Mouse (Mus musculus) lung, embryonic 15.5 days (tissue): ENCODE measurements at regions not wholly inside any gene's neighbourhood (a gene's known extent, or its start where the extent isn't known, plus 50 kb on each side); places are given as distances from the start of the nearest gene placed in this dataset.

ENCODE experiments used
- ATAC-seq: fragments of 200-750 bp; cut with Nextera tagmentation; 2 replicates; pipeline ENCODE4 v1.8.0; 2017; ENCODE audit warnings: moderate number of reproducible peaks, borderline replicate concordance; ENCODE audit not compliant: low FRiP score, low TSS enrichment; ENCODE audit errors: extremely low read depth
- H3K27ac ChIP-seq: fragments of 300-500 bp; sonication (generic); 2 replicates; pipeline ENCODE4 v1.5.1; 2015; ENCODE audit warnings: moderate library complexity, mild to moderate bottlenecking, inconsistent platforms
- H3K27me3 ChIP-seq: fragments of 300-500 bp; sonication (generic); 2 replicates; pipeline ENCODE4 v1.6.1; 2015; ENCODE audit warnings: inconsistent platforms
- H3K36me3 ChIP-seq: fragments of 300-500 bp; sonication (generic); 2 replicates; pipeline ENCODE4 v1.6.1; 2015; ENCODE audit warnings: inconsistent platforms
- H3K4me1 ChIP-seq: fragments of 300-500 bp; sonication (generic); 2 replicates; pipeline ENCODE4 v1.6.1; 2015; ENCODE audit warnings: inconsistent platforms
- H3K4me2 ChIP-seq: fragments of 300-500 bp; sonication (generic); 2 replicates; pipeline ENCODE4 v1.6.1; 2015; ENCODE audit warnings: inconsistent platforms, mild to moderate bottlenecking, moderate library complexity
- H3K4me3 ChIP-seq: fragments of 300-500 bp; sonication (generic); 2 replicates; pipeline ENCODE4 v1.5.1; 2015; ENCODE audit warnings: mild to moderate bottlenecking, inconsistent platforms
- H3K9ac ChIP-seq: fragments of 300-500 bp; sonication (generic); 2 replicates; pipeline ENCODE4 v1.6.1; 2015; ENCODE audit warnings: inconsistent platforms
- H3K9me3 ChIP-seq: fragments of 300-500 bp; sonication (generic); 2 replicates; pipeline ENCODE4 v1.6.1; 2016; ENCODE audit warnings: inconsistent platforms
- WGBS: fragments of 180-500 bp; shearing (Covaris S2); methylation state at CpG from one replicate; pipeline ENCODE4 v1.1.7; 2015; 5-methylcytosine and 5-hydroxymethylcytosine counted together

DNA sequence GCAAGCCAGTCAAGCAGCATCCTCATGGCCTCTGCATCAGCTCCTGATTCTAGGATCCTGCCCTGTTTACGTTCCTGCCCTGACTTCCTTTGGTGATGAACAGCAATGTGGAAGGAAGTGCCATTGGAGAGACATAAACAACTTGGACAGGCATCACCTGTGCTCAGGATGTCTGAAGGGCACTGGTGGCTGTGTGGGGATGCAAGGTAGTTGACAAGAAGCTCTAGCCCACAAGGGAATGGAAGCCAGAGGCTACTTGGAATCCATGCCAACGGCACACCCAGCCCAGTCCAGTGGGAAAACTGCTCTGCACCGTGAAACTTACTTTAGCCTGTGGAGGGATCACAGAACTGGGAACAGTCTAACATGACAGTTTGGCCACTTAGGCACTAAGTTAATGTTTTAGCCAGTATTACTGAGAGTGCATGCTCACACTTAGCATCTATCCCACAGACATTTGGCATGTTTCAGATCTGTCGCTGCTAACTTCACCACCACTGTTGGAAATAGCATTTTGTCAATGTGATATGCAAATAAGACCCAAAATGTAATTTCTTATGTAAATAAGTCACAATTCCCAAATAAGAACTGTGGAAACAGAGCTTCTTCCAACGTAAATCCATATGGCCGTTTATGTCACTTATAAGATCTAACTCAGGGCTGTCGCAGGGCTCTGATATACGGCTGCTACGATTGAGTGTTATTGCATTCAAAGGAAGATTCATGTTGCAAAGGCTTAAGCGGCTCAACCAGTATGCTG, 223.5 kb upstream of the Tcerg1l start:
- no peak for ATAC-seq
- Histone ChIP-seq H3K4me3 (no peak overlapping the region), H3K4me1 (no peaks in the 10 kb centered on the region), H3K9ac (no peak overlapping the region), H3K27me3 (no peaks in the 10 kb centered on the region), H3K9me3 (no peaks in the 10 kb centered on the region), H3K36me3 (no peaks in the 10 kb centered on the region), H3K27ac (no peak overlapping the region), H3K4me2 (no peak overlapping the region)
- WGBS, result 83% methylated on average over 10 of the region's 10 CpGs

DNA sequence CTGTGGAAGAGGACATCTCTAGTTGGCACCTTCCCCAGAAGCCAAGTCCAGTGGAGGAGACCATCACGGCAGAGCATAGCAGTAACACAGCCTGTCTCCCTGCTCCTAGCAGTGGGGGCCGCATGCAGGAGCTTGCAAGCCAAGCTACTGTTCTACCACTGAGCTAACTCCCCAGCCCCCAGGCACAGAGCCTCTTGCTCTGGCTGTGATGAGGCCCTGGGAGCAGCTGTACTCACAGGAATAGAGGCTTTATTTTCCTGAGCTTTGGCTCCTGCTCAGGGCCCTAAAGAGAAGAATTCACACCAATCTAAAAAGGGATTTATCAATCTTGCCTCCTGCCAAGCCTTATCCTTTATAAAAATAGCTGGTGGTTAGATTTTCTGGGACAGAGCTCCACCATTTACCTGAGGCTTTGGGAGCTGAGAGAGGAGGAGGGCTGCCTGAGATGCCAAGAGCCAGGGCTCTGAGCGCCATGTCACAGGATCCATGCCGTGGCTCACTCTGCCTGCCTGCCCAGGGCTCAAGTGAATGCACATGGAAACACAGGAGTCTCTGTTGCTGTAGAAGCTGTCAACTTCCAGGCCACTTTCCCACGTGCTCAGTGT, 222.7 kb upstream of the Tcerg1l start:
- 60% methylated on average over 5 of the region's 5 CpGs for WGBS

DNA sequence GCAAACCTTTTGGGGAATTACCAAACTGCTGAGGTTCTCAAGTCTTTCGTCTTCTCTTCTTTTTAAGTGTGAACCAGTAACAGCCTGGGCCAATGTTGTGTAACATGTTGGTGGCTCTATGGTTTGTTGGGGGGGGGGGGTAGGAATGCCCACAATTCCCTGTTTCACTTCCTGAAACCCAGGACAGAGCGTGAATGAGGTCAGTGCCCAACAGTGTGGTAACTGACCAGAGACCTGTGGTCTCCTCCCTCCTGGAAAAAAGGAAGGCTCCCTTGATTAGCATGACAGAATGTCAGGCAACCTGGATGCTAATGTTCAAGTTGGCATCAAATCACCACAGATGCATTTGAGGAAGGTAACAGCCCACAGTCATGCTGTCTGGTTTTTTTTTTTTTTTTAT, 218.9 kb upstream of the Tcerg1l start:
- Histone ChIP-seq H3K36me3 (no peaks in the 10 kb centered on the region), H3K27me3 (no peaks in the 10 kb centered on the region), H3K4me2 (no peak overlapping the region), H3K4me1 (no peaks in the 10 kb centered on the region), H3K4me3 (no peak overlapping the region), H3K9ac (no peak overlapping the region), H3K9me3 (no peaks in the 10 kb centered on the region), H3K27ac (no peak overlapping the region)
- ATAC-seq, result no peak
- 78% methylated on average over 2 of the region's 2 CpGs for WGBS

More for the DNA sequence above, 222.7 kb upstream of the Tcerg1l start:
- ATAC-seq, result no peak
- Histone ChIP-seq H3K4me1 (no peaks in the 10 kb centered on the region), H3K9me3 (no peaks in the 10 kb centered on the region), H3K36me3 (no peaks in the 10 kb centered on the region), H3K4me3 (no peak overlapping the region), H3K27ac (no peak overlapping the region), H3K4me2 (no peak overlapping the region), H3K9ac (no peak overlapping the region), H3K27me3 (no peaks in the 10 kb centered on the region)

DNA sequence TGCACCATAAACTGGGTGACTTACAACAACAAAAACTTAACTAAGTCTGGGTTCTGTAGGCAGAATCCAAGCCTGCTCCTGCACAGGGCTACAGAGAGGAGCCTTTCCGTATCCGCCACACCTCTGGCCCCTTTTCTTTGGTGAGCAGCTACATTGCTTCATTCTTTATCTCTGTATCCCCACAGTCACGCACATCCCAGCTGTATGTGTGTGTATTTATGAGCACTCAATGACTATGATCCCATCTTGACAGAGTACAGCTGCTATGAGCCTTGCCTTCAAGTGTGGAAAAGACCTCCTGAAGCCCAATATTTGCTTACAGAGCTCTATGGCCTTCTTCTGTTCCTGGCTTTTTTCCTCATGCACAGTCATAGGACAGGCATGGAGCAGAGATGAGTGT, 212.1 kb upstream of the Tcerg1l start:
- H3K4me3 ChIP-seq, result no peak overlapping the region
- H3K4me1 ChIP-seq, result no peaks in the 10 kb centered on the region
- H3K36me3 ChIP-seq, result no peaks in the 10 kb centered on the region
- no peaks in the 10 kb centered on the region for H3K9me3 ChIP-seq
- 46% methylated on average over 3 of the region's 3 CpGs for WGBS
- H3K4me2 ChIP-seq, result no peak overlapping the region
- no peak overlapping the region for H3K9ac ChIP-seq
- no peak overlapping the region for H3K27ac ChIP-seq
- no peak; the same call in 1 of the 2 replicates for ATAC-seq
- H3K27me3 ChIP-seq, result no peaks in the 10 kb centered on the region

DNA sequence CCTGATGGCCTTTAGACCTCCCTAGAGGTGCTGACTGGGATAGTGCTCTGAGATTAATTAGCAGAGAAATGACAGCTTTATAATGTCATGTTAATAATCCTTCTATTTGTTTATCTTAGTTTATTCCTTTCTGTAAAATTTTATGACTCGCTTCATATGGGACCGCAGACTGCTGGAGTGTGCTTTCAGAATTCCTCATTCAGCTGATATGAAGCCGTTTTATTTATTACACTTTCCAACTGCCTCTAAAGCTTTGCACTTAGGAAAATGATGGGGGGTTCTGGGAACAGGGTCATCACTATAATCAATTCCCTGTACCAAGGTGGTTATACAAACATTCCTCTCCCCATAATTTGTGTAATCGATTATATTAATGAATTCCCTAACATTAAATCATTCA, 211.6 kb upstream of the Tcerg1l start:
- Histone ChIP-seq H3K4me1 (no peaks in the 10 kb centered on the region), H3K4me3 (no peak overlapping the region), H3K9ac (no peak overlapping the region), H3K27ac (no peak overlapping the region), H3K9me3 (no peaks in the 10 kb centered on the region), H3K4me2 (no peak overlapping the region), H3K27me3 (no peaks in the 10 kb centered on the region), H3K36me3 (no peaks in the 10 kb centered on the region)
- WGBS, result 49% methylated on average over 4 of the region's 4 CpGs
- ATAC-seq, result no peak

DNA sequence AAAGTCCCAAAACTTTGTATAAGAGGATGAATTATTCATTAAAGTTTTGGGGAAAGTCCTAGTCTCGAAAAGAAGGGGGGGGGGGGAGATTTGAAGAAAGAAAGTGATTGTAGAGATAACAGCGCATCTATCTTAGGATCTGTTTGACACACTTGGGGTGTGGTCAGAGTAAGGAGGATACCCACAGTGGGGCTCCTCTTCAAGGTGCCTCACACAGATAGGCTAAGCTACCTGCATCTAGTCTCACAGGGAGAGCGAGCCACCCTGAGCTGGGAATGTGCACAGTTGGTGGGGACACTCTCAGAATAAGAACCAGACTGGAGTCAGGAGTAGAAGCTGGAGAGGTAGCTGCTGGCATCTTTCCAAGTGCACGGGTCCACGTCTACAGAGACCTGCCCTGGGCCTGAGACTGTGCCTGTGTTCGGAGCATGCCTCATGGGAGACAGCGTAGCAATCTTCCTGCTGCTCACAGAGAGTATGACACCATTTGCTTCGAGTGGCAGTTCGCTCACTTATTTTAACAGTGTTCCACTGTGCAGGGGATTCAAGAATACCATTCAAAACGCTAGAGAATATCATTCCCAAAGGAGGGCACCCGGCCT, 208.9 kb upstream of the Tcerg1l start:
- 60% methylated on average over 11 of the region's 11 CpGs for WGBS
- Histone ChIP-seq H3K9ac (no peak overlapping the region), H3K4me1 (no peaks in the 10 kb centered on the region), H3K27ac (no peak overlapping the region), H3K36me3 (no peaks in the 10 kb centered on the region), H3K4me3 (no peak overlapping the region), H3K9me3 (no peaks in the 10 kb centered on the region), H3K27me3 (no peaks in the 10 kb centered on the region), H3K4me2 (no peak overlapping the region)
- no peak for ATAC-seq

DNA sequence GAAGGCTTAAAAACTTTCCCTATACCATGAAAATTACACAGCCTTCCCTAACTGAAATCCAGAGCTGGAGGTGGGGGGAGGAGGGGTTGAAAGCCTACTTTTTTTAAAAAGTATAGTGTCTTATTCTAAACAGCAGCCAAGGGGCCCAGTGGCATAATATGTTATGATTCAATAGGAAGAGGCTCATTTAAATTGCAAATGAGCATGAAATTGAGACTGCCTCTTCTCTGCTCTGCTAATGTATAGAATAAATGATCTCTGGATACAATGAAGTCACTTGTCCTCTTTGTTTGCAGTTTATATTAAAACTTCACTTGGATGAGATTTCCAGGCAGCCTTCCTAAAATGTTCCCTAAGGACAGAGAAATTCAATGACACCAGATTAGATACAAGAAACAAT, 208.4 kb upstream of the Tcerg1l start:
- Histone ChIP-seq H3K27ac (no peak overlapping the region), H3K36me3 (no peaks in the 10 kb centered on the region), H3K4me3 (no peak overlapping the region), H3K9ac (no peak overlapping the region), H3K27me3 (no peaks in the 10 kb centered on the region), H3K4me2 (no peak overlapping the region), H3K4me1 (no peaks in the 10 kb centered on the region), H3K9me3 (no peaks in the 10 kb centered on the region)
- no peak for ATAC-seq

DNA sequence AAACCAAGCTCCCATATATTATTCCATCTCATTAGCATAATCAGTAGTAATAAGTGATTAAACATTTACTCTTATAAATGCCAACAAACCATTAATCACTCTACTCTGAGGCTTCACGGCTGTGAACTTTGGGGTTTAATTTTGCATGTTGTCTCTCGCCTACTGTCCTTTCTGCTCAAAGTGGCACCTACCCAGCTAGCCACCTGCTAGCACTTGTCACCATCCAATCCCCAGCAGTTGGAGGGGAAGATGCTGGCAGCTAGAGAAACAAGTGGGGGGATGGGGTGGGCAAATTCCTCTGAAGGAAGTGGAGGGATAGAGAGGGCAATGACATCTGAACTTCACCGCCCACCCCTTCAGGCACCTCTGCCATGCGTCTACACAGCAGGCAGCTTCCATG, 204.2 kb upstream of the Tcerg1l start:
- H3K36me3 ChIP-seq, result no peaks in the 10 kb centered on the region
- H3K27ac ChIP-seq, result no peak overlapping the region
- H3K27me3 ChIP-seq, result no peaks in the 10 kb centered on the region
- no peak overlapping the region for H3K4me3 ChIP-seq
- no peak overlapping the region for H3K9ac ChIP-seq
- ATAC-seq, result no peak
- 40% methylated on average over 4 of the region's 4 CpGs for WGBS
- no peaks in the 10 kb centered on the region for H3K4me1 ChIP-seq
- no peaks in the 10 kb centered on the region for H3K9me3 ChIP-seq
- no peak overlapping the region for H3K4me2 ChIP-seq

DNA sequence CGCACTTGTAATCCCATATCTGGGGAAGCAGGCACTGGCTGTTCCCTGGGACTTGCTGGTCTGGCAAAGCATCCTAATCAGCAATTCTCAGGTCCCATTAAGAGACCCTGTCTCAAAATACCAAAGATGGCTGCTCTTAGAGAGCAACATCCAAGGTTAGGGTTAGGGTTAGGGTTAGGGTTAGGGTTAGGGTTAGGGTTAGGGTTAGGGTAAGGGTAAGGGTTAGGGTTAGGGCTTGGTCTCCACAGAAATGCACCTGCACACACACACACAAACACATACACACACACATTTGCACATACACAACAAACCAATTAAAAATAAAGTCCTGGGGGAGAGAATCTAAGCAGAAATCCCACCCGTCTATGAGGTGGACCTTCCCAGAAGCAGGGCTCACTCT, 195.8 kb upstream of the Tcerg1l start:
- Histone ChIP-seq H3K36me3 (no peaks in the 10 kb centered on the region), H3K4me3 (no peak overlapping the region), H3K9me3 (no peaks in the 10 kb centered on the region), H3K4me1 (no peaks in the 10 kb centered on the region), H3K9ac (no peak overlapping the region), H3K27me3 (no peaks in the 10 kb centered on the region), H3K27ac (no peak overlapping the region), H3K4me2 (no peak overlapping the region)
- WGBS, result 87% methylated on average over 2 of the region's 2 CpGs
- no peak for ATAC-seq

DNA sequence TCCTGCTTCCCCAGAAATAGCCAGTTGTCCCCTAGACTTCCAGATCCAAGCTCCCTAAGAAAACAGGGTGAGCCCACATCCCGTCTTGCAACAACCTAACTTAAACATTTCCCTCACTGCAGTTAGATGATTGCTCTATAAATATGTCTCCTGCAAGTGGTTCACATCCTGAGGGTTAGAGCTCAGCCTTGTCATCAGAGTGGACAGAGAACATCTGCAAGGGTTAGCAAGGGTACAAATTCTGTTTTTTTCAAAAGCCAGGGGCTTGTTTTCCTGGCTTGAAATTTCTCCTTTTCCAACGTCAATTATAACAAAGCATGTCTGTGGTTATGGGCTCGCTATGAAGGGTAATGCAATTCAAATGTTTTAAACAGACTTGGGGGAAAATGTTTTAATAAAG, 169.8 kb upstream of the Tcerg1l start:
- no peak overlapping the region for H3K4me3 ChIP-seq
- no peak overlapping the region for H3K9ac ChIP-seq
- 53% methylated on average over 3 of the region's 3 CpGs for WGBS

DNA sequence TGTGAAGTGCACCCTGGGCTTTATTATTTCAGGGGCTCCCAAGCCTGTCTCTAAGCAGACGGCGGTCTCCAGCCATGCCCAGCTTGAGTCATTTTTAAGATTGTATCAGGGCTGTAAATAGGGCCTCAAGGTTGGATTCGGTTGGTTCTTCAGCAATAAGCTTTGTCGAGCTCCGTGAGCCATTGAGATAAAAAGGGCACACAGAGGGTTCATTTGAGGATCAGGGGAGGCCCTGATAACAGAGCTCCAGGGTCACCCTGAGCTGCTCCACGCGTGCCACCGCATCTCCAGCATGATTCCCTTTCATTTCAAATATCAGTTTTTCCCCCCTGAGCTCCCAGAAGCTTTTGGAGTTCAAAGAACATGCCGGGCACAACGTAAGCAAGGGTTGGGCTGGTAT, 154.1 kb upstream of the Tcerg1l start:
- no peak overlapping the region for H3K4me2 ChIP-seq
- H3K36me3 ChIP-seq, result no peaks in the 10 kb centered on the region
- H3K9me3 ChIP-seq, result no peaks in the 10 kb centered on the region
- H3K4me3 ChIP-seq, result no peak overlapping the region
- H3K27me3 ChIP-seq, result no peaks in the 10 kb centered on the region
- no peak for ATAC-seq
- H3K27ac ChIP-seq, result no peak overlapping the region
- no peaks in the 10 kb centered on the region for H3K4me1 ChIP-seq
- WGBS, result 67% methylated on average over 10 of the region's 10 CpGs
- H3K9ac ChIP-seq, result no peak overlapping the region

More for the DNA sequence above, 169.8 kb upstream of the Tcerg1l start:
- ATAC-seq, result no peak
- no peaks in the 10 kb centered on the region for H3K36me3 ChIP-seq
- no peaks in the 10 kb centered on the region for H3K9me3 ChIP-seq
- H3K4me2 ChIP-seq, result no peak overlapping the region
- no peak overlapping the region for H3K27ac ChIP-seq
- no peaks in the 10 kb centered on the region for H3K27me3 ChIP-seq
- no peaks in the 10 kb centered on the region for H3K4me1 ChIP-seq

DNA sequence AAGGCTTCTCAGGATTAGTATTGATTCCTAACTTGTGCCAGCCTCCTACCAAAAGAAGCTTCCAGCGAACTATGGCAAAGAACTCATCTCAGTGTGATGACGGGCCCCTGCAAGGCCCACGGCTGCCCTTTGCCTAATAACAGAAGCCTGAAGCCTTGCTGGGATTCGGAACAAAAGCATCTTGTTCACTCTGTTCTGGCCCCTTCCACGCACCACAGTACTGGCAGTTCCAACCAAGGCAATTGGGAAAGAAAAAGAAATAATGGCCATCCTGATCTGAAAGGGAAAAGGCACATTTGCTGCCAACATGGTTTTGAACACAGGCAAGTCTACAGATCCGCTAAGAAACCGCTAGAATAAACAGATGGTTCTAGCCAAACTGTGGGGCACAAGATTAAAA, 150.4 kb upstream of the Tcerg1l start:
- ATAC-seq, result no peak
- H3K36me3 ChIP-seq, result no peaks in the 10 kb centered on the region
- no peak overlapping the region for H3K9ac ChIP-seq
- H3K9me3 ChIP-seq, result no peaks in the 10 kb centered on the region
- no peak overlapping the region for H3K4me3 ChIP-seq
- WGBS, result 76% methylated on average over 7 of the region's 7 CpGs
- no peak overlapping the region for H3K27ac ChIP-seq
- H3K27me3 ChIP-seq, result no peaks in the 10 kb centered on the region
- H3K4me2 ChIP-seq, result no peak overlapping the region
- H3K4me1 ChIP-seq, result no peaks in the 10 kb centered on the region
